Mouse (Mus musculus) forebrain, embryonic 16.5 days (tissue): ENCODE measurements at regions not wholly inside any gene's neighbourhood (a gene's known extent, or its start where the extent isn't known, plus 50 kb on each side); places are given as distances from the start of the nearest gene placed in this dataset.

Source experiments
- ATAC-seq: fragments of 200-750 bp; cut with Nextera tagmentation; 2 replicates; pipeline ENCODE4 v1.8.0; 2017; ENCODE audit warnings: mild to moderate bottlenecking, moderate library complexity
- H3K27ac ChIP-seq: fragments of 300-500 bp; sonication (generic); 2 replicates; pipeline ENCODE4 v1.5.1; 2014; ENCODE audit warnings: low read length, control low read depth
- H3K27me3 ChIP-seq: fragments of 300-500 bp; sonication (generic); replicated peaks from 2 replicates; pipeline ENCODE4 v1.6.1; 2014; ENCODE audit warnings: low read length; ENCODE audit not compliant: control insufficient read depth, insufficient read depth
- H3K36me3 ChIP-seq: fragments of 300-500 bp; sonication (generic); 2 replicates; pipeline ENCODE4 v1.6.1; 2014; ENCODE audit not compliant: control insufficient read depth, insufficient read depth
- H3K4me1 ChIP-seq: fragments of 300-500 bp; sonication (generic); replicated peaks from 2 replicates; pipeline ENCODE4 v1.6.1; 2014; ENCODE audit warnings: low read length; ENCODE audit not compliant: control insufficient read depth, insufficient read depth
- H3K4me2 ChIP-seq: fragments of 300-500 bp; sonication (generic); 2 replicates; pipeline ENCODE4 v1.6.1; 2014; ENCODE audit warnings: mild to moderate bottlenecking, low read length, control low read depth
- H3K4me3 ChIP-seq: fragments of 300-500 bp; sonication (generic); replicated peaks from 2 replicates; pipeline ENCODE4 v1.5.1; 2014; ENCODE audit warnings: mild to moderate bottlenecking, low read length, control low read depth
- H3K9ac ChIP-seq: fragments of 300-500 bp; sonication (generic); replicated peaks from 2 replicates; pipeline ENCODE4 v1.6.1; 2014; ENCODE audit warnings: low read depth, low read length, control low read depth
- H3K9me3 ChIP-seq: fragments of 300-500 bp; sonication (generic); 2 replicates; pipeline ENCODE4 v1.6.1; 2016; ENCODE audit warnings: low read length; ENCODE audit not compliant: control insufficient read depth
- WGBS: fragments of 180-500 bp; shearing (Covaris S2); extraction: QIAGEN DNeasy Blood & Tissue Kit; methylation state at CpG from one replicate; pipeline ENCODE4 v1.1.7; 2014; 5-methylcytosine and 5-hydroxymethylcytosine counted together

DNA sequence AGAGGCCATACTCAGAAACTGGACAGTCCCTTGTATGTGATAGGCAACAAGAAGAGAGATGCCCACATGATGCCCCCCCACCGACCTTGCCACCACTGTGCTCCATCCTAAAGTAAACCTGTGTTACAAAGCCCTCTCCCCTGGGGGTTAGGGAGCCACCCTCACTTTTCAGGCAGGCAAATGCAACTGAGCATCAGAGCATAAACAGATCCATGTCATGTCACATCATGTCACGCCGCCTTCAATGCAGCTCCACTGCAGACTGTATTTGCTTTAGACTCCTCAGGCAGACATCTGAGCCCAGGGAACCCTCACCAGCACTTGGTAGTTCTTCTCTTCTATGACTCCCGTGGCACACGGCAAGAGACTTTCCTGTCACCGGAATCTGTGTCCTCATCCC lies 98.6 kb upstream of the Atg10 start:
- no peaks in the 10 kb centered on the region for H3K36me3 ChIP-seq
- H3K27ac ChIP-seq: no peak overlapping the region
- no peaks in the 10 kb centered on the region for H3K27me3 ChIP-seq
- H3K4me1 ChIP-seq: no peaks in the 10 kb centered on the region
- no peak for ATAC-seq
- no peaks in the 10 kb centered on the region for H3K9me3 ChIP-seq
- 95% methylated on average over 6 of the region's 6 CpGs for WGBS
- no peak overlapping the region for H3K4me2 ChIP-seq
- H3K4me3 ChIP-seq: no peak overlapping the region
- no peak overlapping the region for H3K9ac ChIP-seq

- 91% methylated on average over 3 of the region's 3 CpGs for WGBS
- ATAC-seq: no peak
- Histone ChIP-seq H3K27me3 (no peaks in the 10 kb centered on the region), H3K9ac (no peak overlapping the region), H3K4me1 (no peaks in the 10 kb centered on the region), H3K4me2 (no peak overlapping the region), H3K27ac (no peak overlapping the region), H3K4me3 (no peak overlapping the region), H3K36me3 (no peaks in the 10 kb centered on the region), H3K9me3 (no peaks in the 10 kb centered on the region)
Observed at GRCm38 (mm10) chr13:91326834-91327233, 103.1 kb upstream of the Atg10 start.

DNA sequence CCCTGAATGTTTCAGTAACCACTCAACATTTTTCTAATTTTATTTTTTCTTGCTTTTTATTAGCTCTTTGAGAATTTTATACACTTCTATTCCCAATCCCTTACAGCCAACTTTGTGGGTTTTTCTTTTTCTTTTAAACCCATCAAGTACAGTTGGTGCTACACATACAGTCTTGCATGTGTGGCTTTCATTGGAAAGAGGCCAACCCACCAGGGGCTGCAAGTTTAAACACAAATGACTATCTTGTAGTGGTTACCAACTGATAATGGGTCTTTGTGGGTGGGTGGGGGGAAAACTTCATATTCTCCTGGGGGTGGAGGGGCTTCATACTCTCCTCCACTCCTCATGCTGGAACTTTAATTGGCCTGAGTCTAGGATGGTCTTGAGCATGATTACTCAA lies 110.5 kb upstream of the Atg10 start:
- no peak for ATAC-seq
- Histone ChIP-seq H3K9me3 (no peaks in the 10 kb centered on the region), H3K4me1 (no peaks in the 10 kb centered on the region), H3K27me3 (no peaks in the 10 kb centered on the region), H3K9ac (no peak overlapping the region), H3K4me3 (no peak overlapping the region), H3K36me3 (no peaks in the 10 kb centered on the region), H3K4me2 (no peak overlapping the region), H3K27ac (no peak overlapping the region)

DNA sequence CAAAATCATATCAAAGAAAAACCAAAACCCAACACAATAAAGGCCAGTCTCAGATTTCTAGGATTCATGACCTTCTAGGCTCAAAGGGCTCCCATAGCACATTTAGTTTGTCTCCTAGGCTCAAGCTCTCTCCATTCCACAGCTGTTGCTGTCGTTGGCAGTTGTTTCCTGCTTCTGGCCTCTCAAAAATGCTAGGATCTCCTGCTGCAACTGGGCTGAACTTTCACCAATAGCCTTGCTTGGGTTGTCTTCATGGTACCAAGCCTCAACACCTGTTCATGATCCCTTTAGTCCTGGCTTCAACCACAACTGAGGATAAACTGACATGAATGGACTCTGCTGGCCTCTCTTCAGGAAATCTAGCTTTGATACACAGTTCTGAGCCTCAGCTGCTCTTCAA lies 115.9 kb upstream of the Ssbp2 start:
- H3K27ac ChIP-seq: no peak overlapping the region
- 96% methylated on average over 1 of the region's 1 CpGs for WGBS
- ATAC-seq: no peak
- H3K4me1 ChIP-seq: no peaks in the 10 kb centered on the region
- no peaks in the 10 kb centered on the region for H3K36me3 ChIP-seq
- H3K4me2 ChIP-seq: no peak overlapping the region
- no peak overlapping the region for H3K4me3 ChIP-seq
- H3K27me3 ChIP-seq: no peaks in the 10 kb centered on the region
- H3K9me3 ChIP-seq: peaks cover 5% of the 10 kb centered on the region; the same call in 1 of the 2 replicates
- no peak overlapping the region for H3K9ac ChIP-seq

DNA sequence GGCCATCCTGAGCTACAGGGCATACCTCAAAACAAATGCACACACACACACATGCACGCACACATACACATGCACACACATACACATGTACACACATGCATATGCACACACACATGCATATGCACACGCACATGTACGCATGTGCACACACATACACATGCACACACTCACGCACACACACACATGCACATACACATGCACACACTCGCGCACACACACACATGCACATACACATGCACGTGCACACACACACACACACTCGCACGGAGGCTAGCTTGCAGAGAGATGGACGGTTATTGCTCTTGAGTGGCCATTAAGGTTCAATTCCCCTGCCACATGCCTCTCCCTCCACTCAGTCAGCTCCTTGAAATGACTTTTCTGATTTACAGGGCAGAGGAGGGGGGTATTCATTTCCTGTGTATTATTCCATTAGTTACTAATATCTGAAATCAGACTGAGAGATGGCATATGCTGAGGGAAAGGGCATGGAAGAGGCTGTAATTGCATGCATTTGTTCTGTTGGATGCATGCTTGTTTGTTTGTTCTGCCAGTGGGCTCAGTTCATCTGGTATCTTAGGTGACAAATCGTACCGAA lies 111.5 kb upstream of the Ssbp2 start:
- 91% methylated on average over 12 of the region's 12 CpGs for WGBS
- H3K36me3 ChIP-seq: no peaks in the 10 kb centered on the region
- no peak overlapping the region for H3K27ac ChIP-seq
- H3K4me3 ChIP-seq: no peak overlapping the region
- no peak overlapping the region for H3K9ac ChIP-seq
- H3K27me3 ChIP-seq: no peaks in the 10 kb centered on the region
- H3K4me1 ChIP-seq: no peaks in the 10 kb centered on the region
- H3K4me2 ChIP-seq: no peak overlapping the region
- peaks cover 5% of the 10 kb centered on the region; the same call in 1 of the 2 replicates for H3K9me3 ChIP-seq
- no peak for ATAC-seq

DNA sequence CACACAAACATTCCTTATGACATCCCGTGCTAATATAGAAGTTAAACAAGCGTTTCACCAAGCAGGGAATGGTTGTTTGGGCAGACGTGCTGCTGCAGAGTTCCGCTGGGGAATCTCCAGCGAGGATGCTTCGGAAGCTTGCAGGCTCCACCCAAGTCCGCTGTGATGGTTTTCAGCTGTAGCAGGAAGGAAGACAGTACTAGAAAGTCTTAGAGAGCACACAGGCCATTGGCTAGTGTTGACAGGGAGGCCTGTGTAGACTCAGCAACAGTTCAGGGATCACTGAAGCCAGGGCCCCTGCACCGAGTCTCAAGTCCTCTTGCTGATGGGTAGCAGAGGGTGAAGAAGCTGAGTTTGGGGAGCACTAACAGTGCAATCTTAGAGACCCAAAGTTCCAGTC lies 107.8 kb upstream of the Ssbp2 start:
- Histone ChIP-seq H3K4me1 (no peaks in the 10 kb centered on the region), H3K27ac (no peak overlapping the region), H3K4me2 (no peak overlapping the region), H3K4me3 (no peak overlapping the region), H3K27me3 (no peaks in the 10 kb centered on the region), H3K36me3 (no peaks in the 10 kb centered on the region), H3K9me3 (no peaks in the 10 kb centered on the region), H3K9ac (no peak overlapping the region)
- ATAC-seq: no peak
- 92% methylated on average over 8 of the region's 8 CpGs for WGBS

GRCm38 (mm10) chr13:91356516-91356915 lies 103.6 kb upstream of the Ssbp2 start:
- H3K27ac ChIP-seq: no peak overlapping the region
- H3K4me1 ChIP-seq: no peaks in the 10 kb centered on the region
- no peak overlapping the region for H3K4me3 ChIP-seq
- 90% methylated on average over 9 of the region's 9 CpGs for whole genome bisulfite sequencing
- no peak overlapping the region for H3K4me2 ChIP-seq
- no peak for ATAC-seq
- H3K36me3 ChIP-seq: no peaks in the 10 kb centered on the region
- H3K9ac ChIP-seq: no peak overlapping the region
- H3K27me3 ChIP-seq: no peaks in the 10 kb centered on the region
- H3K9me3 ChIP-seq: no peaks in the 10 kb centered on the region

GRCm38 (mm10) chr13:91360121-91360520 lies 100.0 kb upstream of the Ssbp2 start:
- Histone ChIP-seq H3K27me3 (no peaks in the 10 kb centered on the region), H3K9me3 (no peaks in the 10 kb centered on the region), H3K4me1 (peaks cover 4% of the 10 kb centered on the region), H3K4me2 (no peak overlapping the region), H3K36me3 (no peaks in the 10 kb centered on the region), H3K4me3 (no peak overlapping the region), H3K9ac (no peak overlapping the region), H3K27ac (no peak overlapping the region)
- WGBS: 80% methylated on average over 6 of the region's 6 CpGs
- no peak for ATAC-seq

DNA sequence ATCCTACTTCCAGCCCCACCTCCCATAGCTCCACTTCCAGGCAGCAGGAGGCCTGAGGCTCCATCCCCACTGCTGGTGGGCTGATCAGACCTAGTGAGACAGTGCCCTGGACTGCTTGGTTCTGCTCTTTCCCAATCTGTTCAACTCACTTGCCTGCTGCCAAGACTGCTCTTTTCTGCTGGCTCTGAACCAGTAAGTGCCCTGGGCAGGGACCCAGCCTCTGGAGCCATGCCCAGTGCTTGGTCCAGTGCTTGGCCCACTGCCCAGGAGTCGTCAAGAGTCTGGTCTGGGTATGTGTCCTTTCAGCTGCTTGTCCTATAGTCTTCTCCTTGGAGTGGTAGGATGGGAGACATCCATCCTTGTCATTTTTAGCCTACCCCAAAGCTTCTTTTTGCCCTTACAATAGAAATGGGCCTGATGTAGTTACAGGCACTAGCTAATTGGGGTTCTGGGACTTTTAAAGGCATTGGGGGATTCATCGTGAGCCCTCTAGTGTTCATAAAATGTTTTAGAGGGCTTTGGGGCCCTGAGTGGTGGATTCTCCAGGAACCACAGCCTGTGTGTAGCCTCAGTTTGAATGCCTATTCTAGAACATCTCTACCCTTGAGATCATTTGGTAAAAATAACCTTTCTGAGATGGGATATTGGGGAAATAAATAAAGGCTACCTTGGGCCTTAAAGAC lies 94.7 kb upstream of the Ssbp2 start:
- ATAC-seq: peak; percentile 87
- 14% methylated on average over 2 of the region's 2 CpGs for WGBS
- Histone ChIP-seq H3K36me3 (no peaks in the 10 kb centered on the region), H3K27me3 (no peaks in the 10 kb centered on the region), H3K9me3 (no peaks in the 10 kb centered on the region), H3K9ac (no peak overlapping the region), H3K4me1 (peaks cover 22% of the 10 kb centered on the region), H3K27ac (no peak overlapping the region), H3K4me3 (no peak overlapping the region), H3K4me2 (no peak overlapping the region)

DNA sequence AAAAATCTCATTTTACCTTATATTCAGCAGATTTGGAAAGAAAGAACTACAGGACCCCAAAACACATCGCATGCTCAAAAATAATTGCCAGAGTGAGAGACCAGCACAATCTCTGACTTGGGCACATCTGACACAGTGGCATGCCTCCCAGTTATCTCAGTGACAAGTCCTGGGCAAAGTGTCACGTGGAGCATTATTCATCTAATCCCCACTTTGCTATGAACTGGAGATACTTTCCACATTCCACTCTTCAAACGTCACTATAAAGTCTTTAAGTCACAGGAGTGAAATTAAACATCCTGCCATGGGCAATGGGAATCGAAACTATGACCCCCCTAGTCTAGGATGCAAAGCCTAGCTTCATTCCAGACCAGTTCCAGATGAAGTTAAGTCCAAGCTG lies 93.5 kb upstream of the Ssbp2 start:
- H3K9me3 ChIP-seq: no peaks in the 10 kb centered on the region
- no peak overlapping the region for H3K9ac ChIP-seq
- no peak overlapping the region for H3K4me2 ChIP-seq
- no peak overlapping the region for H3K27ac ChIP-seq
- 65% methylated on average over 4 of the region's 4 CpGs for WGBS
- peaks cover 30% of the 10 kb centered on the region for H3K4me1 ChIP-seq
- no peaks in the 10 kb centered on the region for H3K27me3 ChIP-seq
- H3K36me3 ChIP-seq: no peaks in the 10 kb centered on the region
- no peak overlapping the region for H3K4me3 ChIP-seq
- ATAC-seq: no peak
